Mouse (Mus musculus) lung, postnatal 0 days (tissue): Measurements from ENCODE around the gene Rps6kb1. TPM values are rescaled to one million over a fixed set of nuclear protein-coding genes. Genes with fewer than 3 reads are reported as not detected.

Source experiments
- ATAC-seq: fragments of 200-750 bp; cut with Nextera tagmentation; 2 replicates; pipeline ENCODE4 v1.8.0; 2017; ENCODE audit warnings: moderate library complexity
- DNase-seq: peaks from one replicate; pipeline ENCODE4 v3.0.0-alpha.2; 2016; ENCODE audit warnings: low spot score
- H3K27ac ChIP-seq: fragments of 300-500 bp; sonication (generic); 2 replicates; pipeline ENCODE4 v1.5.1; 2014; ENCODE audit warnings: antibody characterized with exemption, mild to moderate bottlenecking, low read length, mixed read lengths
- H3K27me3 ChIP-seq: fragments of 300-500 bp; sonication (generic); replicated peaks from 2 replicates; pipeline ENCODE4 v1.6.1; 2014; ENCODE audit warnings: low read length, mixed read lengths; ENCODE audit not compliant: insufficient read depth
- H3K36me3 ChIP-seq: fragments of 300-500 bp; sonication (generic); 2 replicates; pipeline ENCODE4 v1.6.1; 2014; ENCODE audit warnings: low read length, mixed read lengths; ENCODE audit not compliant: insufficient read depth
- H3K4me1 ChIP-seq: fragments of 300-500 bp; sonication (generic); 2 replicates; pipeline ENCODE4 v1.6.1; 2014; ENCODE audit warnings: antibody characterized with exemption, low read depth, low read length, mixed read lengths; ENCODE audit not compliant: insufficient read depth
- H3K4me2 ChIP-seq: fragments of 300-500 bp; sonication (generic); replicated peaks from 2 replicates; pipeline ENCODE4 v1.6.1; 2014; ENCODE audit warnings: low read depth, mild to moderate bottlenecking, low read length, moderate library complexity, mixed read lengths
- H3K4me3 ChIP-seq: fragments of 300-500 bp; sonication (generic); 2 replicates; pipeline ENCODE4 v1.5.1; 2014; ENCODE audit warnings: low read depth, low read length
- H3K9ac ChIP-seq: fragments of 300-500 bp; sonication (generic); replicated peaks from 2 replicates; pipeline ENCODE4 v1.6.1; 2014; ENCODE audit warnings: low read depth, mild to moderate bottlenecking
- H3K9me3 ChIP-seq: fragments of 300-500 bp; sonication (generic); 2 replicates; pipeline ENCODE4 v1.6.1; 2016; ENCODE audit warnings: low read length, mixed read lengths
- CTCF ChIP-seq: IDR thresholded peaks from 2 replicates; pipeline ENCODE4 v1.5.1; 2016; ENCODE audit warnings: antibody characterized with exemption, mild to moderate bottlenecking
- EP300 ChIP-seq: IDR thresholded peaks from 2 replicates; pipeline ENCODE4 v1.6.1; 2016; ENCODE audit warnings: antibody characterized with exemption, mild to moderate bottlenecking, control low read depth
- WGBS: fragments of 180-500 bp; shearing (Covaris S2); extraction: QIAGEN DNeasy Blood & Tissue Kit; methylation state at CpG from one replicate; pipeline ENCODE4 v1.1.7; 2014; 5-methylcytosine and 5-hydroxymethylcytosine counted together
- polyA plus RNA-seq: library from polyadenylated mRNA; unstranded; fragments of >200 nt; fragmentation: Nextera tagmentation; extraction: Ambion mirVana; gene quantifications from 2 replicates; pipeline ENCODE4 v1.2.1, GENCODE M21; 2015

The Rps6kb1 gene
- polyA plus RNA-seq, 1 experiment from 2014 or later: 35.5 TPM

GRCm38 (mm10) chr11:86581250-86581753 lies 36.7 kb upstream of the Rps6kb1 start:
- Histone ChIP-seq H3K4me1 (peaks cover 45% of the 10 kb centered on the region), H3K4me3 (peak overlapping the region; percentile 23), H3K4me2 (peak overlapping the region; percentile 54), H3K27ac (peak overlapping the region; percentile 93), H3K9ac (peak overlapping the region; percentile 35), H3K36me3 (no peaks in the 10 kb centered on the region), H3K9me3 (no peaks in the 10 kb centered on the region), H3K27me3 (no peaks in the 10 kb centered on the region)
- DNase-seq (peak; percentile 92), ATAC-seq (peak; percentile 34)
- WGBS: 8% methylated on average over 11 of the region's 11 CpGs
- TF ChIP-seq EP300 (peak; percentile 48), CTCF (peak; percentile 13; the same call in 1 of the 2 replicates)

- DNase-seq (peak; percentile 85), ATAC-seq (peak; percentile 34)
- Histone ChIP-seq H3K4me3 (no peak overlapping the region), H3K9ac (peak overlapping the region; percentile 35; the same call in 1 of the 2 replicates), H3K27ac (peak overlapping the region; percentile 93), H3K27me3 (no peaks in the 10 kb centered on the region), H3K9me3 (no peaks in the 10 kb centered on the region), H3K4me2 (peak overlapping the region; percentile 54; the same call in 1 of the 2 replicates), H3K36me3 (no peaks in the 10 kb centered on the region), H3K4me1 (peaks cover 50% of the 10 kb centered on the region)
- WGBS: 67% methylated on average over 9 of the region's 9 CpGs
- TF ChIP-seq CTCF: no peak
- TF ChIP-seq EP300: peak; percentile 60; the same call in 1 of the 2 replicates
Measured at GRCm38 (mm10) chr11:86580319-86581113, 35.9 kb upstream of the Rps6kb1 start.

GRCm38 (mm10) chr11:86579731-86580318 lies 35.2 kb upstream of the Rps6kb1 start:
- Histone ChIP-seq H3K27ac (peak overlapping the region; percentile 93), H3K36me3 (no peaks in the 10 kb centered on the region), H3K27me3 (no peaks in the 10 kb centered on the region), H3K4me2 (no peak overlapping the region), H3K9me3 (no peaks in the 10 kb centered on the region), H3K4me1 (peaks cover 50% of the 10 kb centered on the region), H3K4me3 (no peak overlapping the region), H3K9ac (0 out of 2 replicates have a peak overlapping the region, but pooled peaks have one; percentile 1)
- DNase-seq (peak; percentile 79), ATAC-seq (no peak)
- TF ChIP-seq EP300 (no peak; the same call in 1 of the 2 replicates), CTCF (no peak)
- WGBS: 44% methylated on average over 10 of the region's 10 CpGs

- ATAC-seq (peak; percentile 30), DNase-seq (peak; percentile 93)
- peak overlapping the region; percentile 1; the same call in 1 of the 2 replicates for H3K4me2 ChIP-seq
- H3K27me3 ChIP-seq: no peaks in the 10 kb centered on the region
- H3K9me3 ChIP-seq: no peaks in the 10 kb centered on the region
- H3K9ac ChIP-seq: no peak overlapping the region
- peak overlapping the region; percentile 93 for H3K27ac ChIP-seq
- TF ChIP-seq CTCF (no peak), EP300 (peak; percentile 89)
- H3K36me3 ChIP-seq: no peaks in the 10 kb centered on the region
- 39% methylated on average over 25 of the region's 25 CpGs for WGBS
- peaks cover 50% of the 10 kb centered on the region for H3K4me1 ChIP-seq
- H3K4me3 ChIP-seq: no peak overlapping the region
Measured at GRCm38 (mm10) chr11:86578809-86579730, 34.5 kb upstream of the Rps6kb1 start.

GRCm38 (mm10) chr11:86578106-86578808 lies 33.7 kb upstream of the Rps6kb1 start:
- H3K36me3 ChIP-seq: no peaks in the 10 kb centered on the region
- H3K4me1 ChIP-seq: peaks cover 50% of the 10 kb centered on the region
- H3K27ac ChIP-seq: peak overlapping the region; percentile 93
- 52% methylated on average over 6 of the region's 6 CpGs for WGBS
- no peaks in the 10 kb centered on the region for H3K9me3 ChIP-seq
- 0 out of 2 replicates have a peak overlapping the region, but pooled peaks have one; percentile 1 for H3K4me2 ChIP-seq
- ATAC-seq (no peak), DNase-seq (peak; percentile 47)
- H3K9ac ChIP-seq: 0 out of 2 replicates have a peak overlapping the region, but pooled peaks have one; percentile 23
- TF ChIP-seq EP300 (no peak), CTCF (no peak)
- no peaks in the 10 kb centered on the region for H3K27me3 ChIP-seq
- H3K4me3 ChIP-seq: no peak overlapping the region
